Mouse (Mus musculus): ENCODE measurements around the gene Cdh1. TPM values are rescaled to one million over a fixed set of nuclear protein-coding genes. Genes with fewer than 3 reads are reported as not detected.

Gene Cdh1
- polyA plus RNA-seq, 1 experiment from 2014 or later, result 28.8 TPM

DNA sequence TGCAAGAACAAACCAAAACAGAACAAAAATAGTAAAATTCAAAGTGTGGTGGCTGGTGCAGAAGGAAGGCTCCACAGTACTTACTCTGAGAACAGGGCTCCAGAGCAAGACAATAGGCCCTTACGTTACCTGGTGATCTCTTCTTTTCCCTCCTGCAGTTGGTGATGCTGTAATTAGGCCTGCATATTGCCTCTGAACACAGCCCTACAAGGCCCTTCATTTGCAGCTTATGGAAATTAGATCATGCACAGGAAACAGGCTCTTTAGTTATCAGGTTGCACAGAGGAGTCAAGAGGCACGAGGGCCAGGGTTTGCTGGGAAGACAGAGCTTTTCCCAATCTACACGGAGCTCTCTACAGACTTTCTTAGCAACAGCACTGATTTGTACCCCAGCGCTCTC, 111.1 kb downstream of the Cdh1 start:
- DNase-seq (no peak), ATAC-seq (no peak)
- H3K4me2 ChIP-seq (ENCODE audit: low read depth, low read length), result no peak overlapping the region
- no peaks in the 10 kb centered on the region for H3K4me1 ChIP-seq (ENCODE audit: insufficient read depth)
- no peaks in the 10 kb centered on the region for H3K9me3 ChIP-seq (ENCODE audit: low read length)
- no peak overlapping the region for H3K9ac ChIP-seq (replicated peaks)
- H3K27me3 ChIP-seq (ENCODE audit: insufficient read depth, low read length), result no peaks in the 10 kb centered on the region
- no peak overlapping the region for H3K27ac ChIP-seq (ENCODE audit: low read depth)
- TF ChIP-seq CTCF (IDR thresholded peaks at IDR 0.05; ENCODE audit: low read depth), result no peak
- 65% methylated on average over 4 of the region's 4 CpGs for WGBS (ENCODE audit: insufficient replicate concordance)
- H3K36me3 ChIP-seq (replicated peaks; ENCODE audit: insufficient read depth, low read length), result peaks cover 4% of the 10 kb centered on the region; the same call in 1 of the 2 replicates
- no peak overlapping the region for H3K4me3 ChIP-seq (ENCODE audit: low read depth, low read length)

DNA sequence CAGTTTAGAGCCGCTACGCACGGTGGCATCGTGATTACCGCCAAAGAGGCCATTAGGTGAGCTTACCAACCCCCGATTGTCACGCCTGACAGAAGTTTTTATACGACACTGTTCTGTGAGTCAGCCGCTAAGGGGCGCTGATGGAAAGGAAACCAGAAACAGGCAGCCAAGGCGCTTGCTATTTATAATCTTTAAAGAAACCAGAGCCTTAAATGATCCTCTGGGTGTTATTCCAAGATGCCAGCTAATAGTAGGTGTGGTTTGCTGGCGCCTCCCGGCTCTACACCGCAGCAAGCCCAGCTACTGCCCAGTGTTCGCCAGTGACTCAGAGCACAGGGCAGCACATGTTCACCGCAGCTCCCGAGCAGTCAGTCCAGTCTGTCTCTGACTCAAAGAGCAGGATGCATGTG, 114.9 kb downstream of the Cdh1 start:
- TF ChIP-seq EP300 (IDR thresholded peaks at IDR 0.05; ENCODE audit: low read depth) (no peak), CTCF (IDR thresholded peaks at IDR 0.05; ENCODE audit: low read depth) (peak; percentile 69)
- H3K36me3 ChIP-seq (replicated peaks; ENCODE audit: insufficient read depth, low read length), result 0 out of 2 replicates have a peak, but pooled peaks cover 6% of the 10 kb centered on the region
- DNase-seq, result peak; percentile 71
- 28% methylated on average over 17 of the region's 17 CpGs for WGBS (ENCODE audit: insufficient replicate concordance)
- H3K9ac ChIP-seq (replicated peaks), result no peak overlapping the region
- H3K4me3 ChIP-seq (ENCODE audit: low read depth, low read length), result no peak overlapping the region
- H3K27ac ChIP-seq (ENCODE audit: low read depth), result no peak overlapping the region
- no peaks in the 10 kb centered on the region for H3K27me3 ChIP-seq (ENCODE audit: insufficient read depth, low read length)
- H3K4me1 ChIP-seq (ENCODE audit: insufficient read depth), result no peaks in the 10 kb centered on the region
- no peaks in the 10 kb centered on the region for H3K9me3 ChIP-seq (ENCODE audit: low read length)
- H3K4me2 ChIP-seq (ENCODE audit: low read depth, low read length), result 0 out of 2 replicates have a peak overlapping the region, but pooled peaks have one; percentile 13
- ATAC-seq, result no peak

Other genes with a start within 250 kb of the Cdh1 start
- gene Zfp90, start 188.0 kb upstream of the Cdh1 start, polyA plus RNA-seq (2015; fragmentation: Nextera tagmentation; extraction: Ambion mirVana), result 2.8 and 2.9 TPM in 2 replicates
- gene 6030452D12Rik, start 102.8 kb upstream of the Cdh1 start, polyA plus RNA-seq (2015; fragmentation: Nextera tagmentation; extraction: Ambion mirVana), result not detected in 2 replicates
- gene Cdh3, start 92.5 kb upstream of the Cdh1 start, polyA plus RNA-seq (2015; fragmentation: Nextera tagmentation; extraction: Ambion mirVana), result 0.56 and 0.65 TPM in 2 replicates
- gene Gm10073, start 29.9 kb upstream of the Cdh1 start, polyA plus RNA-seq (2015; fragmentation: Nextera tagmentation; extraction: Ambion mirVana), result 7.2 and 7.3 TPM in 2 replicates
- 1.5 and 1.8 TPM in 2 replicates for gene Tango6, start 79.7 kb downstream of the Cdh1 start, polyA plus RNA-seq (2015; fragmentation: Nextera tagmentation; extraction: Ambion mirVana)